Mouse (Mus musculus): ENCODE results near the gene Peli1. TPM values are rescaled to one million over a fixed set of nuclear protein-coding genes. Genes with fewer than 3 reads are reported as not detected.
"Not testable (repeated sequence)": the region's sequence is repeated elsewhere in the genome, so short reads cannot be mapped to it uniquely, and the experiment has no call there.

Gene Peli1
- polyA plus RNA-seq, 1 experiment from 2014 or later, result 27.2 TPM

DNA sequence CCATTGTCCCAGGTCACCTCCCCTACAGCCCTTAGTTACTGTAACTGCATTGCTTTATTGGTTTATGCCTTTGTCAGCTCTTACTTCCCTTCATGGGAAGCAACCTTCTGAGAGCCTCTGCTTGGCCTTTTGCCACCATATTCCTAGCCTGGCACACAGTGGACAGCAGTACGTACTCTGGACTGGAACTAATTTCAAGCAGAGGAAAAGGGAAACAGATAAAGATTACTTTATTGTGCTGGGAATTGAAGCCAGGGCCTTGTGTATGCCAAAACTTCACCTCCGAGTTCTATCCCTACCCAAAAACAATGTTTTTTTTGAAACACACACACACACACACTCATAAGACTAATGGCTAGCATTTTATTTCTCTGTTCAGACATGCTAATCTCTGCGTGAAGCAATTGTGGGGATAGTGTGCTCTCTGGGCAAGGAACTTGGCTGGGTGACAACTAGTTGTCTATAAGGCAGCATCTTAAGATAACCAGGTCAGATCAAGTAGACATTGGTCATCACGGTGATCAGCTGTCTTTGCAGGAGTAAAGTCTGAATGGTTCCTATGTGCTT, 74.0 kb downstream of the Peli1 start:
- peaks cover 2 to 6% of the 10 kb centered on the region in 2 experiments; a peak in 1 of 4 replicates for H3K4me1 ChIP-seq (ENCODE audit: control insufficient read depth in 2 of 2, insufficient read depth in 2 of 2, low read length in 2 of 2)
- 63% methylated on average over 4 of the region's 4 CpGs for WGBS
- H3K27ac ChIP-seq (replicated peaks in 1 of 2; ENCODE audit: control insufficient read depth in 1 of 2, insufficient read depth in 1 of 2, low read depth in 2 of 2, low read length in 2 of 2), result no peak overlapping the region
- H3K9ac ChIP-seq (ENCODE audit: low read length), result no peak overlapping the region
- peaks cover 4% of the 10 kb centered on the region for H3K9me3 ChIP-seq (ENCODE audit: control insufficient read depth, low read length)
- no peak overlapping the region for H3K4me2 ChIP-seq (ENCODE audit: low read length)
- H3K36me3 ChIP-seq (ENCODE audit: control insufficient read depth, insufficient read depth, low read length), result no peaks in the 10 kb centered on the region
- ATAC-seq (ENCODE audit: insufficient number of reproducible peaks, insufficient read depth, low FRiP score, low read depth), result no peak
- H3K4me3 ChIP-seq (ENCODE audit: control insufficient read depth in 1 of 2, insufficient read depth in 1 of 2, low read depth in 1 of 2, low read length in 2 of 2), result no peak overlapping the region
- H3K27me3 ChIP-seq (ENCODE audit: control insufficient read depth, insufficient read depth, low read length), result no peaks in the 10 kb centered on the region

DNA sequence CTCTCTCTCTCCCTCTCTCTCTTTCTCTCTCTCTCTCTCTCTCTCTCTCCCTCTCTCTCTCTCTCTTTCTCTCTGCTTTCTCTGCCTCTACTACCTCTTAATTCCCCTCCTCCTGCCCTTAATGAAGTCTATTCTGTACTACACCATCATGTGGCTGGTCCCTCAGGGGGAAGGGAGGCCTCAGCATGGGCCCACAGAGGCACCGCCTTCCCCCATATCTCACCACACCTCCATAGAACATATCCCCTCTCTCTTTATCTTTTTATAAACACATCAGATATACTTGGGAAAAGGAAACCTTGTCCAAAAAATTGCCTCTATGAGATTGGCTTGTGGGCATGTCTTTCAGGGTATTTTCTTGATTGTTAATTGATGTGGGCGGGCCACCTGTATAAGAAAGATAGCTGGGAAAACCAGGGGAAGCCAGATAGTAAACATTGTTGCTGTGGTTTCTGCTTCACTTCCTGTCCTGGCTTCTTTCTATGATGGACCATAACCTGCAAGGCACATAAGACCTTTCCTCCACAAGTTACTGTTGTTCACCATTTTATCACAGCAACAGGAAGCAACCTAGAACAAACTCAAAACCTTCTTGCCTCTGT, 75.5 kb downstream of the Peli1 start:
- WGBS, result 86% methylated on average over 2 of the region's 2 CpGs
- no peak overlapping the region for H3K9ac ChIP-seq (ENCODE audit: low read length)
- no peaks in the 10 kb centered on the region for H3K36me3 ChIP-seq (ENCODE audit: control insufficient read depth, insufficient read depth, low read length)
- no peak overlapping the region for H3K4me2 ChIP-seq (ENCODE audit: low read length)
- no peak overlapping the region for H3K27ac ChIP-seq (replicated peaks in 1 of 2; ENCODE audit: control insufficient read depth in 1 of 2, insufficient read depth in 1 of 2, low read depth in 2 of 2, low read length in 2 of 2)
- no peaks in the 10 kb centered on the region for H3K27me3 ChIP-seq (ENCODE audit: control insufficient read depth, insufficient read depth, low read length)
- H3K4me1 ChIP-seq (ENCODE audit: control insufficient read depth in 2 of 2, insufficient read depth in 2 of 2, low read length in 2 of 2), result peaks cover 2 to 6% of the 10 kb centered on the region in 2 experiments; a peak in 1 of 4 replicates
- no peak for ATAC-seq (ENCODE audit: insufficient number of reproducible peaks, insufficient read depth, low FRiP score, low read depth)
- H3K9me3 ChIP-seq (ENCODE audit: control insufficient read depth, low read length), result peaks cover 6% of the 10 kb centered on the region
- no peak overlapping the region for H3K4me3 ChIP-seq (ENCODE audit: control insufficient read depth in 1 of 2, insufficient read depth in 1 of 2, low read depth in 1 of 2, low read length in 2 of 2)

DNA sequence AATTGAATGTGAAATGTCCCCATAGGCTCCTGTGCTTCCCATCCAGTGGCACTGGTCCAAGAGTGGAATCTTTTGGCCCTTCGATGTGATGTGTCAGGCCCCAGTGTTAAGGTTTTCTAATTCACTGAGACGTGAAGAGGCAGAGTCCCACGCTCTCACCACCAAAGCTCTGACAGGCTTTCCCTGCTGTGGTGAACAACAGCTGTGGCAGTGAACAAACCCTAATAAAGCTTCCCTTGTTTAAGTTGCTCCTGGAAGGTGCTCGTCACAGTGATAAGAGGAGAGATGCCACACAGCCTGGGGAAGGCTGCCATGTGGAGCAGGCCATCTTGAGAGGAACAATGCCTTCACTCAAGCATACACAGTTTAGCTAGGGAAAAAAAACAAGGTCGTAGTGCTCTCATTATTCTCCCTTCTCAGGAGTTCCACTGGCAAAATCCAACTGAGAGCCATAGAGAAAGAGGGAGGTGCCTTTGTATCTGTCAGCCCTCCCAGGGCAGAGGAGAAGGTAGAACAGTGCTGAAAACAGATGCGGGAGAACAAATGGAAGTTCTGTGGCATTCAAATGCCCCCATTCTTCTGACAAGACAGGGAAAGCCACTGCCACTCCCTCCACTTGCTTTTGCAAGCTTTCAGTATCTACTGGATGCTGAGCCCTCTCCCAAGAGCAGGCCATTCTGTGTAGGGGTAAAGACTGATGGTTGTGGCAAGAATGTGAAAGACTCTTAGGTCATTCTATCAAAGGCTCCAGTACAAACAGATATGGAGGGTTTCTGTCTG, 77.9 kb downstream of the Peli1 start:
- no peak for ATAC-seq (ENCODE audit: insufficient number of reproducible peaks, insufficient read depth, low FRiP score, low read depth)
- H3K9me3 ChIP-seq (ENCODE audit: control insufficient read depth, low read length), result peaks cover 6% of the 10 kb centered on the region
- H3K4me3 ChIP-seq (ENCODE audit: control insufficient read depth in 1 of 2, insufficient read depth in 1 of 2, low read depth in 1 of 2, low read length in 2 of 2), result no peak overlapping the region
- H3K36me3 ChIP-seq (ENCODE audit: control insufficient read depth, insufficient read depth, low read length), result no peaks in the 10 kb centered on the region
- H3K9ac ChIP-seq (ENCODE audit: low read length), result no peak overlapping the region
- H3K27ac ChIP-seq (replicated peaks in 1 of 2; ENCODE audit: control insufficient read depth in 1 of 2, insufficient read depth in 1 of 2, low read depth in 2 of 2, low read length in 2 of 2), result no peak overlapping the region
- peaks cover 2 to 3% of the 10 kb centered on the region in 2 experiments; a peak in 1 of 4 replicates for H3K4me1 ChIP-seq (ENCODE audit: control insufficient read depth in 2 of 2, insufficient read depth in 2 of 2, low read length in 2 of 2)
- WGBS, result 70% methylated on average over 6 of the region's 6 CpGs
- H3K27me3 ChIP-seq (ENCODE audit: control insufficient read depth, insufficient read depth, low read length), result no peaks in the 10 kb centered on the region
- no peak overlapping the region for H3K4me2 ChIP-seq (ENCODE audit: low read length)

DNA sequence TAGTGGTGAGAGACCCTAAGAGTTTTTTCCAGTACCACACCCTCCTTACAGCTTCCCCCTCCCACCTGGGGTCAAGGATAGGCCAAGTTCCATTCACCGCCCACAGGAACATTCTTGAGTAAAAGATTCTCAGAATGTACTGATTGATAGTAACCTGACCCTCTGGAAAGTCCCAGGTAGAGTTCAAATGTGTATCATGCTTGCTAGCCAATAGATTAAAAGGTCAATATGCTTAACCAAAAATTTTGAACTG, 78.4 kb downstream of the Peli1 start:
- not testable (repeated sequence) for H3K9me3 ChIP-seq (ENCODE audit: control insufficient read depth, low read length); ATAC-seq (ENCODE audit: insufficient number of reproducible peaks, insufficient read depth, low FRiP score, low read depth); H3K4me2 ChIP-seq (ENCODE audit: low read length); H3K27ac ChIP-seq (replicated peaks in 1 of 2; ENCODE audit: control insufficient read depth in 1 of 2, insufficient read depth in 1 of 2, low read depth in 2 of 2, low read length in 2 of 2); H3K36me3 ChIP-seq (ENCODE audit: control insufficient read depth, insufficient read depth, low read length); H3K27me3 ChIP-seq (ENCODE audit: control insufficient read depth, insufficient read depth, low read length); H3K4me3 ChIP-seq (ENCODE audit: control insufficient read depth in 1 of 2, insufficient read depth in 1 of 2, low read depth in 1 of 2, low read length in 2 of 2); H3K9ac ChIP-seq (ENCODE audit: low read length); H3K4me1 ChIP-seq (ENCODE audit: control insufficient read depth in 2 of 2, insufficient read depth in 2 of 2, low read length in 2 of 2)
- WGBS, result 73% methylated on average over 1 of the region's 1 CpGs

DNA sequence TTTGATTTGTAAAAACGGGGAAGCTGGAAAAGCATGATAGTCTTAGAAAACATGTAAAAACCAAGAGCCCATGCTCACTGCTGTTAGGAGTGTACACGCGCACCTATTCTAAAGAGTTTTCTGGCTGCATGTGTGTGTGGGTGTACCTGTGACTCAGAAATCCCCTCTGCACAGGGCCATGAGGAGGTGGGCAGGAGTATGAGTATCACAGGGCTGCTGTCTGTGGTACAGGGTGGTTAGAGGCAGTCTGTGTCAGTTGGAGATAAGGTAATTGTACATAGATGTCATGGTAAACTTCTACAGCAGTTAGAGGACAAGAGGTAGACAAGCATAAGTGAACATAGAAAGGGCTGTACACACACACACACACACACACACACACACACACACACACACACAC, 81.2 kb downstream of the Peli1 start:
- Histone ChIP-seq H3K9me3 (ENCODE audit: control insufficient read depth, low read length) (peaks cover 6% of the 10 kb centered on the region), H3K4me2 (ENCODE audit: low read length) (no peak overlapping the region), H3K27ac (replicated peaks in 1 of 2; ENCODE audit: control insufficient read depth in 1 of 2, insufficient read depth in 1 of 2, low read depth in 2 of 2, low read length in 2 of 2) (no peak overlapping the region), H3K4me1 (ENCODE audit: control insufficient read depth in 2 of 2, insufficient read depth in 2 of 2, low read length in 2 of 2) (peaks cover 0 to 3% of the 10 kb centered on the region in 2 experiments; a peak in 1 of 4 replicates), H3K4me3 (ENCODE audit: control insufficient read depth in 1 of 2, insufficient read depth in 1 of 2, low read depth in 1 of 2, low read length in 2 of 2) (no peak overlapping the region), H3K9ac (ENCODE audit: low read length) (no peak overlapping the region), H3K36me3 (ENCODE audit: control insufficient read depth, insufficient read depth, low read length) (no peaks in the 10 kb centered on the region), H3K27me3 (ENCODE audit: control insufficient read depth, insufficient read depth, low read length) (no peaks in the 10 kb centered on the region)
- ATAC-seq (ENCODE audit: insufficient number of reproducible peaks, insufficient read depth, low FRiP score, low read depth), result no peak
- 87% methylated on average over 3 of the region's 3 CpGs for WGBS

DNA sequence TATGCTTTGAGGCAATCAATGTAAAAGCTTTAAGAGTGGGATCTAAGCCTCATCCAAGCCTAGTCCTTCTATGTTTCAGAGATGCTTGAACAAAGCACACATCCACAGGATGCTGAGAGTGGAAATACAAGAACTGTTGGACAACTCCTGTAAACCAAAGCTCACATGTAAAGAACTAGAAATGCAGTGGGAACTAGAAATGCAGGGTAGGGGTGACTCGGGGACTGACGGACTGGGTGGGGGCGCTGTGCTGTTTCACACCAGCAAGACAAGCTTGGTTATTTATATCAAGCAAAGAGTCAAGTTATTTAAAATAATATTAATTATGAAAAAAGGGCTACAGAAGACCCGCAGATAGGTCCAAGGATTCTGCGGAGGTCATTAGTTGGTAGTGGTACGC, 82.8 kb downstream of the Peli1 start:
- H3K27ac ChIP-seq (replicated peaks in 1 of 2; ENCODE audit: control insufficient read depth in 1 of 2, insufficient read depth in 1 of 2, low read depth in 2 of 2, low read length in 2 of 2), result no peak overlapping the region
- WGBS, result 90% methylated on average over 6 of the region's 6 CpGs
- H3K36me3 ChIP-seq (ENCODE audit: control insufficient read depth, insufficient read depth, low read length), result no peaks in the 10 kb centered on the region
- peaks cover 6% of the 10 kb centered on the region for H3K9me3 ChIP-seq (ENCODE audit: control insufficient read depth, low read length)
- no peak overlapping the region for H3K4me2 ChIP-seq (ENCODE audit: low read length)
- H3K27me3 ChIP-seq (ENCODE audit: control insufficient read depth, insufficient read depth, low read length), result no peaks in the 10 kb centered on the region
- no peak overlapping the region for H3K9ac ChIP-seq (ENCODE audit: low read length)
- H3K4me1 ChIP-seq (ENCODE audit: control insufficient read depth in 2 of 2, insufficient read depth in 2 of 2, low read length in 2 of 2), result peaks cover 0 to 3% of the 10 kb centered on the region in 2 experiments; a peak in 1 of 4 replicates
- no peak overlapping the region for H3K4me3 ChIP-seq (ENCODE audit: control insufficient read depth in 1 of 2, insufficient read depth in 1 of 2, low read depth in 1 of 2, low read length in 2 of 2)
- ATAC-seq (ENCODE audit: insufficient number of reproducible peaks, insufficient read depth, low FRiP score, low read depth), result no peak

DNA sequence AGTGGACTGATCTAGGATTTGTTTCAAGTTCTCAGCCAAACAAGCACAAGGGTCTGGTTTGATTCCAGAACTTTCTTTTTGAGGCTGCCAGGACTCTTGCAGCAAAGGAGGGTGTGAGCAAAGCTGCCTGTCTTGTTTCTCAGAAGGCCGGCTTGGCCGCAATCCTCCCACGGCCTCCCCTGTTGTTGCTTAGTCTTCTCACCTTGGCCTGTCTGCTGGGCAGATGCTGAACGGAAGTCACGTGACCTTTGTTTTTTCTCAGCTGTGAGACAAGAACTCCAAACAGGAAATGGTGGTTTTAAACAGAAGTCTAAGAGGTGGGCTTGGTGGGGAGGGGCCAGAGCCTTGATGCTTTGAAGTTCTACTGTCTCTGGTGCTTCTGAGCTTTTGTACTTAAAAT, 83.3 kb downstream of the Peli1 start:
- peaks cover 6% of the 10 kb centered on the region for H3K9me3 ChIP-seq (ENCODE audit: control insufficient read depth, low read length)
- 52% methylated on average over 5 of the region's 5 CpGs for WGBS
- H3K27ac ChIP-seq (replicated peaks in 1 of 2; ENCODE audit: control insufficient read depth in 1 of 2, insufficient read depth in 1 of 2, low read depth in 2 of 2, low read length in 2 of 2), result no peak overlapping the region
- no peaks in the 10 kb centered on the region for H3K36me3 ChIP-seq (ENCODE audit: control insufficient read depth, insufficient read depth, low read length)
- no peak overlapping the region for H3K9ac ChIP-seq (ENCODE audit: low read length)
- H3K4me1 ChIP-seq (ENCODE audit: control insufficient read depth in 2 of 2, insufficient read depth in 2 of 2, low read length in 2 of 2), result peaks cover 0 to 3% of the 10 kb centered on the region in 2 experiments; a peak in 1 of 4 replicates
- H3K4me2 ChIP-seq (ENCODE audit: low read length), result no peak overlapping the region
- no peak for ATAC-seq (ENCODE audit: insufficient number of reproducible peaks, insufficient read depth, low FRiP score, low read depth)
- H3K4me3 ChIP-seq (ENCODE audit: control insufficient read depth in 1 of 2, insufficient read depth in 1 of 2, low read depth in 1 of 2, low read length in 2 of 2), result no peak overlapping the region
- H3K27me3 ChIP-seq (ENCODE audit: control insufficient read depth, insufficient read depth, low read length), result no peaks in the 10 kb centered on the region

Data from heart, embryonic 14.5 days (tissue).